Mouse (Mus musculus) limb, embryonic 14.5 days (tissue): ENCODE results near the gene Fam69a. TPM values are rescaled to one million over a fixed set of nuclear protein-coding genes. Genes with fewer than 3 reads are reported as not detected.
"Not testable (repeated sequence)": the region's sequence is repeated elsewhere in the genome, so short reads cannot be mapped to it uniquely, and the experiment has no call there.

Experiments
- ATAC-seq: fragments of 200-750 bp; cut with Nextera tagmentation; 2 replicates; pipeline ENCODE4 v1.8.0; 2017; ENCODE audit warnings: low read depth, moderate number of reproducible peaks, moderate TSS enrichment; ENCODE audit not compliant: low FRiP score
- DNase-seq: peaks from one replicate; pipeline ENCODE4 v3.0.0-alpha.2; 2015; ENCODE audit warnings: low spot score
- H3K27ac ChIP-seq: fragments of 300-500 bp; sonication (generic); replicated peaks from 2 replicates; pipeline ENCODE4 v1.5.1; 2014; ENCODE audit warnings: low read depth, mild to moderate bottlenecking, low read length, moderate library complexity, mixed read lengths
- H3K27me3 ChIP-seq: fragments of 300-500 bp; sonication (generic); 2 replicates; pipeline ENCODE4 v1.6.1; 2014; ENCODE audit warnings: low read length, mixed read lengths; ENCODE audit not compliant: control insufficient read depth, insufficient read depth
- H3K36me3 ChIP-seq: fragments of 300-500 bp; sonication (generic); 2 replicates; pipeline ENCODE4 v1.6.1; 2014; ENCODE audit warnings: mild to moderate bottlenecking, low read length, moderate library complexity, mixed read lengths; ENCODE audit not compliant: control insufficient read depth, insufficient read depth
- H3K4me1 ChIP-seq: fragments of 300-500 bp; sonication (generic); 2 replicates; pipeline ENCODE4 v1.6.1; 2014; ENCODE audit warnings: antibody characterized with exemption, low read length, mixed read lengths; ENCODE audit not compliant: control insufficient read depth, insufficient read depth
- H3K4me2 ChIP-seq: fragments of 300-500 bp; sonication (generic); replicated peaks from 2 replicates; pipeline ENCODE4 v1.6.1; 2014; ENCODE audit warnings: low read depth, mild to moderate bottlenecking, low read length, moderate library complexity; ENCODE audit not compliant: severe bottlenecking
- H3K4me3 ChIP-seq: fragments of 300-500 bp; sonication (generic); replicated peaks from 2 replicates; pipeline ENCODE4 v1.5.1; 2014; ENCODE audit warnings: low read length
- H3K9ac ChIP-seq: fragments of 300-500 bp; sonication (generic); 2 replicates; pipeline ENCODE4 v1.6.1; 2014; ENCODE audit warnings: mild to moderate bottlenecking, low read depth, low read length, moderate library complexity; ENCODE audit not compliant: severe bottlenecking
- H3K9me3 ChIP-seq: fragments of 300-500 bp; sonication (generic); 2 replicates; pipeline ENCODE4 v1.6.1; 2016; ENCODE audit warnings: low read length; ENCODE audit not compliant: control insufficient read depth
- POLR2A ChIP-seq: fragments of 200-500 bp; IDR thresholded peaks from 2 replicates; pipeline ENCODE4 v1.8.0; 2012; ENCODE audit warnings: inconsistent platforms, mild to moderate bottlenecking, moderate library complexity, borderline replicate concordance; ENCODE audit not compliant: insufficient read depth, insufficient read length; ENCODE audit errors: extremely low read depth
- WGBS: fragments of 180-500 bp; shearing (Covaris S2); extraction: QIAGEN DNeasy Blood & Tissue Kit; methylation state at CpG from one replicate; pipeline ENCODE4 v1.1.7; 2014; 5-methylcytosine and 5-hydroxymethylcytosine counted together
- polyA plus RNA-seq, 2 experiments: library from polyadenylated mRNA; depleted of rRNA in 1 of 2; stranded (reverse) in 1 of 2; unstranded in 1 of 2; fragments of >200 nt; fragmentation: Nextera tagmentation in 1 of 2; extraction: Ambion mirVana in 1 of 2; gene quantifications; 2 replicates each; pipeline versions ENCODE4 v1.2.1 to v1.2.3; 2012 to 2014

The Fam69a gene
- polyA plus RNA-seq, 2 experiments: 8.9 to 30.1 TPM

DNA sequence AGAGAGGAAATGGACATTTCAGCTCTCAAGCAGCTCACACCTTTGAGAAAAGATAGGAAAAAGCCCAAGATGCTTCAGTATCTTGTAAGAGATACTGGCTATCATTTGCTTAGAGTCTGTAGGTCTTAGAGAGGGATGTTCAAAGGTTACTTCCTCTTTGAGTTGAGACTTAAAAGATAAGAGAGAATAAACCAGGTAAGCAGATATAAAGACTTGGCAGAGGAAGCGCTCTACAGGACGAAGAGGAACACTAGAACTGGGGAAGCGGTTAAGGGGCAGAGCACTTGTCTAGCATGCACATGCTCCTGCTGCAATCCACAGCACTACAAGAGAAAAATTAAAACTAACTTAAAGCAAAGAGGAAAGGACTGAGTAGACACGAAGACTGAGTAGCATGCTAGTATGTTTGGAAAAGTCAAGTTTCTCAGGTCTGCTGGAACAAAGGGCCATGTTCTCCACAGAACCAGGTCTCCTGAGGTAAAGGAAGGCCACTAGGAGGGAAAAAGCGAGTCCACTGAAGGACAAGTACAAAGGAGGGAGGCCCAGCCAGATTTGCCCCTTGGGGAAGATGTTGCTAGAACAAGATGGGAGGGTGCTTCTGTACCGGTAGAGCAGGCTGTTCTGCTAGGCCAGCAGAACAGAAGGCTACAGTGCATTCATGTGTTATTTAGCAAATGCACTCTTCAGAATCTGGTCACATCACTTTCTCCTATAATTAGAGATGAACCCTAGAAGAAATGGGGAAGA, 8.4 kb downstream of the Fam69a start:
- TF ChIP-seq POLR2A: no peak
- no peak overlapping the region for H3K4me2 ChIP-seq
- no peak overlapping the region for H3K4me3 ChIP-seq
- 79% methylated on average over 6 of the region's 6 CpGs for WGBS
- 0 out of 2 replicates have a peak, but pooled peaks cover 5% of the 10 kb centered on the region for H3K4me1 ChIP-seq
- H3K9ac ChIP-seq: no peak overlapping the region
- DNase-seq (no peak), ATAC-seq (no peak)
- H3K27me3 ChIP-seq: no peaks in the 10 kb centered on the region
- H3K36me3 ChIP-seq: no peaks in the 10 kb centered on the region
- H3K27ac ChIP-seq: no peak overlapping the region
- no peaks in the 10 kb centered on the region for H3K9me3 ChIP-seq

DNA sequence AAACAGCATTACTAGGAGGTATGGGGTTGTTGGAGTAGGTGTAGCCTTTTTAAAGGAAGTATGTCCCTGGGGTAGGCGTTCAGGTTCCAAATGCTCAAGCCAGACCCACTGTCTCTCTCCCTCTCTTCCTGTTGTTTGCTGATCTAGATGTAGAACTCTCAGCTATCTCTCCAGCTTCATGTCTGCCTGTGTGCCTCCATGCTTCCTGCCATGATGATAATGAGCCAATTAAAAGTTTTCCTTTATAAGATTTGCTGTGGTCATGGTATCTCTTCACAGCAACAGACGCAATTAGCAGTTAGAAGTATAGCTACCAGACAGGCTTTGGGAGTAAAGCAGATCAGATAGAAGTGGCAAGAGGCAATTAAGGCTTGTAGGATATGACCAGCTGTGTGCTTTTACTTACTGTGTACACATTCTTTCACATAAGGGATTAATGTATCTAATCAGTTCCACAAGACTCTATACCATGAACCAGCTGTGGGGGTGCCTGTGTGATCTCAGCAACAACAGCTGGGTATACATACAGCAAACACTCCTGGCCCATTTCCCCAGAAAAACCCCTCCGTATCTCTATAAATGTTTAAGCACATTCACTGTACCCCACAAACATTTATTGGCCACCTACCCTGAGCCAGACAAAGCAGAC, 9.1 kb downstream of the Fam69a start:
- 0 out of 2 replicates have a peak, but pooled peaks cover 8% of the 10 kb centered on the region for H3K4me1 ChIP-seq
- H3K4me2 ChIP-seq: no peak overlapping the region
- H3K9ac ChIP-seq: no peak overlapping the region
- no peaks in the 10 kb centered on the region for H3K27me3 ChIP-seq
- TF ChIP-seq POLR2A: no peak
- no peak for ATAC-seq
- H3K36me3 ChIP-seq: no peaks in the 10 kb centered on the region
- DNase-seq: no peak
- no peak overlapping the region for H3K27ac ChIP-seq
- H3K9me3 ChIP-seq: no peaks in the 10 kb centered on the region
- no peak overlapping the region for H3K4me3 ChIP-seq
- 47% methylated on average over 3 of the region's 3 CpGs for WGBS

DNA sequence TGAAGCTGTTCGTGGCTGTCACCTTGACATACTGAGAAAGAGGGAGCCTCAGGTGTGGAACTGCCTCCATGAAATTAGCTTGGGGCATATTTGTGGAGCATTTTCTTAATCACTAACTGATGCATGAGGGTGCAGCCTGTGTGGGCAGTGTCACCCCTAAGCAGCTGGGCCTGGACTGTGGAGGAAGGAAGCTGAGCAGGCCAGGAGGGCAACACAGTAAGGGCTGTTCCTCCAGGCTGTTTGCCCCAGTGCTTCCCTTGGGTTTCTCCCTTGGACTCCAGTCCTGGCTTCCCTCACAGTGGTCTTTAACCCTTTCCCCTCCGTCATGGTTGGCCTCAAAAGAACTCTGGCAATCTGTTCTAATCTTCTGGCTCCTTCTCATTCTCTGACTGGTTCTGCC, 13.6 kb downstream of the Fam69a start:
- Histone ChIP-seq H3K4me1 (0 out of 2 replicates have a peak, but pooled peaks cover 8% of the 10 kb centered on the region), H3K9ac (no peak overlapping the region), H3K4me3 (no peak overlapping the region), H3K9me3 (no peaks in the 10 kb centered on the region), H3K27me3 (no peaks in the 10 kb centered on the region), H3K27ac (no peak overlapping the region), H3K4me2 (no peak overlapping the region), H3K36me3 (no peaks in the 10 kb centered on the region)
- TF ChIP-seq POLR2A: no peak
- WGBS: 56% methylated on average over 2 of the region's 2 CpGs
- ATAC-seq: no peak
- DNase-seq: no peak

DNA sequence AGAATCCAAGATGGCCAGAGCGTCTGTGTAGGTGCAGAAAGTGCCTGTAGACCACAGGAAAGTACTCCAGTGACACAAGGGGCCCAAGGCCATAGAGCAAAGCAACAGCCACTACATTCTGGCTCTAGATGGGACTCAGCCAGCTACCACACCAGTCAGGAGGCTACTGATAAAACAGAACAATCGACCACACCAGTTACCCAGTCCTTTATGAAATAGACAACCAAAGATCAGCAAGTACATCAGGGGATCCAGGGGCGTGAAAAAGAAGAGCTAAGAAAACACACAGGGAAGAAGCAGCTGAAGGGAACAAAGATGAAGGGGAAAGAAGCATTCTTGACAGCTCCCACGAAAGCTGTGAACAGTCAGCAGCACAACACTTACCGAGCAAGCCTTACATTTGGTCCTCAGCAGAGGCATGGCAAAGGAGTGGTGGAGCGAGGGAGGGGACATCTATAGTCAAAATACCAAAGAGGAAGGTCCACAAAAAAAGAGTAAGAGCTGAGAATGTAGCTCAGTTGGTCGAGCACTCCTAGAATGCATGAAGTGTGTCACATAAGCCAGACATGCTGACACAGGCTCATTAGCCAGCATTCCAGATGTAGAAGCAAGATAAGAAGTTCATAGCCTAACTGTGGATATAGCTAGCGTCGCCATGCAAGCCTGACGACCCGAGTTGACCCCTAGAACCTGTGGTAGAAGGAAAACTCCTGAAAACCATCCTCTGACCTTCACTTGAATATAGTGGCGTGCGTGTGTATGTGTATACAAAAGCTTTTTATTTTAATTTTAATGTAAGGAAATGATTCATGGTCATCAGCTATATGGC, 14.2 kb downstream of the Fam69a start:
- no peak overlapping the region for H3K4me2 ChIP-seq
- no peaks in the 10 kb centered on the region for H3K9me3 ChIP-seq
- no peak overlapping the region for H3K27ac ChIP-seq
- 65% methylated on average over 13 of the region's 13 CpGs for WGBS
- no peaks in the 10 kb centered on the region for H3K27me3 ChIP-seq
- no peak overlapping the region for H3K4me3 ChIP-seq
- H3K36me3 ChIP-seq: no peaks in the 10 kb centered on the region
- TF ChIP-seq POLR2A: no peak
- ATAC-seq (no peak), DNase-seq (no peak)
- H3K4me1 ChIP-seq: 0 out of 2 replicates have a peak, but pooled peaks cover 3% of the 10 kb centered on the region
- no peak overlapping the region for H3K9ac ChIP-seq

DNA sequence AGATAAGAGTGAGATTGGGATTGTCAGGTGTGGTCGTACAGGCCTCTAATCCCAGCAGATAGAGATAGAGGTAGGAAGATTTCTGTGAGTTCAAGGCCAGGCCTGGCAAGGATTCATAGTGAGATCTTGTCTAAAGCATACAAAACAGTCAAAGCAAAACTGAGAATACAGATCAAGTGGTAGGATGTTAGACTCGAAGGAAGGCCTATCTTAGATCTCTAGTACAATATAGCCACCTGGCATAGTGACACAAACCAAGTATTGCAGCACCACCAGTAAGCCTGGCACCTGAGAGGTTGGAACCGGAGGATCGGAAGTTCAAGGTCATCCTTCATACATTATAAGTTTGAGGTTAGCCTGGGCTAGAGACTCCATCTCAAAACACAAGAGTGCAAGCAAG, 15.8 kb downstream of the Fam69a start:
- DNase-seq: no peak
- Histone ChIP-seq H3K27ac (no peak overlapping the region), H3K36me3 (no peaks in the 10 kb centered on the region), H3K4me3 (no peak overlapping the region), H3K9me3 (no peaks in the 10 kb centered on the region), H3K27me3 (no peaks in the 10 kb centered on the region), H3K4me2 (no peak overlapping the region), H3K9ac (no peak overlapping the region), H3K4me1 (0 out of 2 replicates have a peak, but pooled peaks cover 3% of the 10 kb centered on the region)
- no peak for ATAC-seq
- WGBS: 94% methylated on average over 4 of the region's 4 CpGs
- no peak for TF ChIP-seq POLR2A

DNA sequence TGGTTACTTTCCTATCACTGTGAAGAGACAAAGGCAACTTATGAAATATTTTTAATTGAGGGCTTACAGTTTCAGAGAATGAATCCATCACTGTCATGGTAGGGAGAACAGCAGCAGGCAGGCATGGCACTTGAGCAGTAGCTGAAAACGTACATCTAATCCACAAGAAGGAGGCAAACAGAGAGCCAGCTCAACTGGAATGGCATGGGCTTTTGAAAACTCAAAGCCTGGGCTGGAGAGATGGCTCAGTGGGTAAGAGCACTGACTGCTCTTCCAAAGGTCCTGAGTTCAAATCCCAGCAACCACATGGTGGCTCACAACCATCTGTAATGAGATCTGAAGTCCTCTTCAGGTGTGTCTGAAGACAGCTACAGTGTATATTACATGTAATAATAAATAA, 17.1 kb downstream of the Fam69a start:
- not testable (repeated sequence) for ATAC-seq, H3K4me1 ChIP-seq, DNase-seq, H3K4me3 ChIP-seq, H3K9ac ChIP-seq, H3K27ac ChIP-seq, H3K36me3 ChIP-seq, H3K9me3 ChIP-seq, H3K4me2 ChIP-seq, H3K27me3 ChIP-seq
- whole genome bisulfite sequencing: 76% methylated on average over 1 of the region's 1 CpGs
